Mouse (Mus musculus) bone marrow, adult 2 months (tissue): ENCODE results near the gene Rpl15.

Experiments
- CTCF ChIP-seq: fragments of 200-500 bp; IDR thresholded peaks from 2 replicates; pipeline ENCODE4 v1.5.1; 2011; ENCODE audit warnings: low read length, control low read depth; ENCODE audit not compliant: control insufficient read depth, insufficient read depth
- POLR2A ChIP-seq: fragments of 200-500 bp; IDR thresholded peaks from 2 replicates; pipeline ENCODE4 v1.6.1; 2011; ENCODE audit warnings: low read depth, mild to moderate bottlenecking, control low read depth, low read length, borderline replicate concordance; ENCODE audit not compliant: control insufficient read depth

DNA sequence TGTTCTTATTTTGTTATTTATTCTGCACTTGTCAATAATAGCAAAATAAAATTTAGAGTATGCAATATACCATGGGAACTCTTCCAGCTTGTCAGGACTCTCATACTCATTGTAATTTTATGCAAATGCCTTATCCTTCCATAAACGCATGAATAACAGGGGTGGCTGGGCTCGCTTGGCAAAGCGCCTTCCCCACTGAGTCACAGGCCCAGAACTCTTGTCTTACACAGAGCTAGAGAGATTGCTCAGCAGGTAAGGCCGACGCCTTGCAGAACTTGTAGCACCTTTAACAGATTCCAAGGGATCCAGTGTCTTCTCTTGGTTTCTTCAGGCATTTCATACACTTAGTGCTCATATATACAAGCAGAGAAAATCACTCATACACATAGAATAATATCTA, 9.2 kb upstream of the Rpl15 start:
- TF ChIP-seq POLR2A (no peak), CTCF (no peak)
